Mouse (Mus musculus): ENCODE results near the gene Frmd4b.

- TF ChIP-seq POLR2A (IDR thresholded peaks at IDR 0.05; ENCODE audit: low read depth, low read length) (no peak), CTCF (IDR thresholded peaks at IDR 0.05; ENCODE audit: extremely low read depth, insufficient read length, insufficient replicate concordance, low read depth, low read length) (no peak)
Observed at GRCm38 (mm10) chr6:97540458-97540857, 76.9 kb downstream of the Frmd4b start.

All from small intestine, adult 2 months (tissue).